Mouse (Mus musculus) gastrocnemius, adult 8-10 months (tissue): ENCODE results near the gene Hspb9. TPM values are rescaled to one million over a fixed set of nuclear protein-coding genes. Genes with fewer than 3 reads are reported as not detected.

Source experiments
- DNase-seq, 2 experiments: peaks; one replicate each; pipeline ENCODE4 v3.0.0; 2022; ENCODE audit warnings: low spot score in 2 of 2
- total RNA-seq, 4 experiments: library from RNA; stranded (reverse); gene quantifications; 2 replicates each; pipeline ENCODE4 v1.2.4; 2022

The Hspb9 gene
- total RNA-seq, 4 experiments from 2014 or later, result not detected

DNA sequence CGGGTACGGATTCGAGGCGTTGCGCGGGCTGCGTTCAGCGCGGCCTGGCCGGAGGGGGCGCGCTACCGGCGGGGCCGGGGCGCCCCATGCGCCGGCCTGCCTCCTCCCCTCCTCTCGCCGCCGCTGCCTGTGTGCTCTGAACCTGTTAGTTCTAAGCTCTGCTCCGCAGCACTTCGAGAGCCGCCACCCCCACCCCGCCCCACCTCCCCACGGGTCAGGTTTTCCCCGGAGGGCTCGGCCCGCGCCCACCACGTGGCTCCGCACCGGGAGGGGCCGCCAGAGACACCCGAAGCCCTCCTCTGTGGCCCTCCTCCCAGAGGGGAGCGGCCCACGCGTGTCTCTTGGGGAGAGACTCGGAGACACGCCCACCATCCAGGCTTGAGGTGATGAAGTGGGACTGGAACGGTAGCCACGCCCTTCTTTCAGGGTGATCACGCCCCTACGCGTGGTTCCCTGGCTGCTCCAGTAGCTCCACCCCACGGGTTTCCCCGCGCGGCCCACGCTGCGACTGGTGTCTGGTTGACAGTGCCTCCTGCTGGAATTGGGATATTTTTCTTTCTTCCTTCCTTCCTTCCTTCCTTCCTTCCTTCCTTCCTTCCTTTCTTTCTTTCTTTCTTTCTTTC, 46.1 kb downstream of the Hspb9 start, which contains the start of gene Kcnh4:
TSS of gene Kcnh4 (minus strand) at position 332 of the 623 bp plus-strand sequence.
- DNase-seq, result no peak

DNA sequence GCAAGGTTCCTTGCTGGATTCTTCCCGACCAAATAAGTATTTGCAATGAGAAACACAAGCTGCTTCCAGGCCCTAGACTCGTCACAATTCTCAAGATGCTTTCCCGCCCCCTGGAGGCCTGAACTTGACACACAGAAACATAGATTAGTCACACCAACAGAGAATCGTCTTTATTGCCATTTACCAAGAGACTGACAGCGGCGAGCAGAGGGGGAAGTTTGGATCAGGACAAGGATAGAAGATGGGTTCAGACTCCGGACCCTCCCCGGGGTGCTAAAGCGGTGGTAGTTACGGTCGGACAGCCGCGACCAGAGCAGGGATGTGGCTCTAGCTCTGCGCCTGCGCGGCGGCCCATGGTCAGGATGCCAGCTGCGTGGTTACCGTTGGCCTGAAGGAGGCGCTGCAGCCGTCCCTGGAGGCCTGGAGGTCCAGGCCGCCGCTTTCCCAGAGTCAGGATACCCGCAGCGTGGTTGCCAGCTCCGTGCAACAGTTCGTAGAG, 47.9 kb downstream of the Hspb9 start:
- DNase-seq, result peak; percentile 78 to 85

DNA sequence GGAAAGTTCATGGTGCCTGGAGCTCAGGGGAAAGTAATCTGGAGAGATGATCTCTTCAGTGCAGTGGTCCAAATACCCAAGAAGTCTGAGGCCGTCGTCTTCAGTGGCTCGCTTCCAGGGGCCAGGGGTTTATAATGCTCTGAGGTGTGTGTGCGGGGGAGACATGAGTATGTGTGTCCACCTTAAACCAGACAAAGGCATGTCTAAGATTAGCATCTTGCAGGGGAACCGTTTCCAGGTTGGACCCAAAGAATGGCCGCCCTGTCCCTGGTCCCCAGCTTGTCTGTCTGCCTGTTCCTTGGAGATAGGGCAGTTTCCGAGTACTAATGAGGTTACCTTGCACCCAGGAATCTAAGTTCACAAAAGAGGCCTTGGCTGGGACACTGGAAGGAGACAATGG, 49.2 kb downstream of the Hspb9 start, which contains the start of gene Hcrt:
TSS of gene Hcrt (minus strand) at position 101 of the 400 bp plus-strand sequence.
- no peak for DNase-seq

Other genes with a start within 250 kb of the Hspb9 start
- gene Klhl11, start 241.1 kb upstream of the Hspb9 start, total RNA-seq, result 1 to 10 TPM; 2.6 to 4.1 (median 3.0) TPM
- 1 to 10 TPM; 6.9 to 8.5 (median 8.0) TPM for gene Acly, start 185.8 kb upstream of the Hspb9 start, total RNA-seq
- under 1 TPM; 0.09 to 0.51 (median 0.24) TPM for gene Ttc25, start 168.2 kb upstream of the Hspb9 start, total RNA-seq
- gene Cnp, start 138.9 kb upstream of the Hspb9 start, total RNA-seq, result 1 to 10 TPM; 2.3 to 5.5 (median 4.2) TPM
- gene Nkiras2, start 94.6 kb upstream of the Hspb9 start, total RNA-seq, result 10 to 100 TPM; 18.1 to 18.9 (median 18.6) TPM
- 100 to 1,000 TPM in 2 of 4 experiments, 10 to 100 TPM in 2; 79.4 to 106 (median 95.5) TPM for gene Dnajc7, start 93.7 kb upstream of the Hspb9 start, total RNA-seq
- under 1 TPM in 2 of 4 experiments, not detected in 2; 0.11 to 0.58 TPM for gene Zfp385c, start 21.4 kb upstream of the Hspb9 start, total RNA-seq
- gene Dhx58, start 9.6 kb upstream of the Hspb9 start, total RNA-seq, result under 1 TPM; 0.27 to 0.70 (median 0.28) TPM
- 10 to 100 TPM in 2 of 4 experiments, 1 to 10 TPM in 2; 9.0 to 11.1 (median 10.1) TPM for gene Kat2a, start 1.4 kb upstream of the Hspb9 start, total RNA-seq
- 10 to 100 TPM; 41.4 to 50.9 (median 42.2) TPM for gene Rab5c, start 24.4 kb downstream of the Hspb9 start, total RNA-seq
- gene Kcnh4, start 46.1 kb downstream of the Hspb9 start, total RNA-seq, result not detected
- not detected for gene Hcrt, start 49.1 kb downstream of the Hspb9 start, total RNA-seq
- 1 to 10 TPM; 4.3 to 8.2 (median 5.7) TPM for gene Ghdc, start 57.1 kb downstream of the Hspb9 start, total RNA-seq
- gene Stat5b, start 136.9 kb downstream of the Hspb9 start, total RNA-seq, result 100 to 1,000 TPM; 136 to 186 (median 155) TPM
- 10 to 100 TPM; 10.9 to 16.8 (median 11.0) TPM for gene Stat5a, start 145.5 kb downstream of the Hspb9 start, total RNA-seq
- 10 to 100 TPM; 32.9 to 41.1 (median 37.5) TPM for gene Stat3, start 225.7 kb downstream of the Hspb9 start, total RNA-seq